Mouse (Mus musculus) induced T-regulatory cell, adult 2 months (primary cell): Measurements from ENCODE around the gene Trim69.
"Not testable (repeated sequence)": the region's sequence is repeated elsewhere in the genome, so short reads cannot be mapped to it uniquely, and the experiment has no call there.

Source experiments
- DNase-seq: peaks from one replicate; pipeline ENCODE4 v3.0.0-alpha.2; 2012; ENCODE audit warnings: low read depth

Gene Trim69

DNA sequence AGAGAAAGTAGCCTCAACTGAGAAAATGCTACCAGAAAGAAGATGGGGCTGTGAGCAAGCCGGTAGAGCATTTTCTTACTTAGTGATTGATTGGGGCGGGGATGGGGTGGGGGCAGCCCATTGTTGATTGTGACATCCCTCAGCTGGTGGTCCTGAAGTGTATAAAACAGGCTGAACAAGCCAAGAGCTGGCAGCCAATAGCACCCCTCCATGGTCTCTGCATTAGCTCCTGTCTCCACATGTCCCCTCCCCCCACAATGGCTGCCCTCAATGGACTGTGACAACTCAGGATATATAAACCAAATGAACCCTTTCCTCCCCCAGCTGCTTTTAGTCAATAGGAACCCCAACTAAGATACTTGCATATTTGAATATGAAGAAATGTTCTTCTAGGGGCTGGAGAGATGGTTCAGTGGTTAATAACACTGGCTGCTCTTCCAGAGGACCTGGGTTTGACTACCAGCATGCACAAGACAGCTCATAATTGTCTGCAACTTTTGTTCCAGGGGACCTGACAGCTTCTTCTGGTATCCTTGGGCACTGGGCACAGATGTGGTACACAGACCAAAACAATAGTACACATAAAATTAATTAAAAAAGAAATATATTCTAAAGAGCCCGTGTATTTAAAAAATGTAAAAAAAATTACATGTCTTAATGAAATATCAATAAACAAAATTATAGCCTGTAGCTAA, 50.2 kb downstream of the Trim69 start:
- no peak for DNase-seq

DNA sequence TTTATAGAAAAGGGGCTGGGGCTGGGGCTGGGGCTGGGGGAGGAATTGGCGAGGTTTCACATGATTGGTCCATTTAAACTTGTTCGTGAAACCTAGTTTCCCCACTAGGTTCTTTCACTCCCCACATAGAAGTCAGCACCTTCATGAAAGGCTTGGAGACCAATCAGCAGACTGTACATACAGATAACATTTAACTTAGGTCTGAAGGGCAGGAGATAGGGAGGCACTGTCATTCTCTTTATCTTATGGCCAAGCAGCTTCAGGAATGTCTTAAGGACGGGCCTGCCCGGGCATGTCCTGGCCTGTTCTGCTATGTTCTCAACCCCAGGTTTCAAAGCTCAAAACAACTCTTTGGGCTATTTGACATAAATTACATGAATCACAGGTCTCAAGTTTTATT, 56.6 kb downstream of the Trim69 start:
- DNase-seq = not testable (repeated sequence)

DNA sequence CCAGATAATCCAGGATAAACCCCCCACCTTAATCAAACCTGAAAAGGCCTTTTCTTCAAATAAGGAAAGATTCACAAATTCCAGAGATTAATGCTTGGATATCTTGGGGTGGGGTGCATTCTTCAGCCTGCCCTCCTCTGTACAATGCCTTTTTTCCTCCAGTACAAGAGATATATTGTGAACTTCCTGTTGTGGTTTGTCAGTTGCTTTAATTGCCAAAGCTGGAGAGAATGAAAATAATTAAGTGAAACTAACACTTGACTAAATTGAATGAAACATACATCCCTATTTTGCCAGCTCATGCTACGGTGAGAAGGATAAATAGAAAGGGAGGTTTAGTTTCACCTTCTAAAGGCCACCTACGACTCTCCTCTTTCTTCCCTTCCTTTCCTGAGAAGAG, 57.7 kb downstream of the Trim69 start:
- DNase-seq = no peak

DNA sequence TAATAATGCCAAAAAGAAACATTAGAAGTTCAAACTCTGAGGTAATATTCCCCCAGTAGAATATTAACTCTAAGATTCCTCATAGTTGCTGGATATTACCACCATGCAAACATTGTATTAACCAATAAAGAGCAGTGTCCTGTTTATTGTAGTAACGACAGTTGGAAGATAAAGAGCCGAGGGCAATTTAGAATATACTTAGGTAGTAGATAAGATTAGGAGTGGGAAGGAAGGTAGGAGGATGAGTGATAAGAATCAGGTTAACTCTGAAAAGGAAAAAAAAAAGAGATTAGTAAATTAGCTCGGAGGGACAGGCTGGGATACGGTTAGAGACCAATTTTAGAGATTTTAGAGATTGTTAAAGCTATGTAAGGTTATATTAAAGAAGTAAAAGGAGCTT, 60.9 kb downstream of the Trim69 start:
- DNase-seq = no peak

DNA sequence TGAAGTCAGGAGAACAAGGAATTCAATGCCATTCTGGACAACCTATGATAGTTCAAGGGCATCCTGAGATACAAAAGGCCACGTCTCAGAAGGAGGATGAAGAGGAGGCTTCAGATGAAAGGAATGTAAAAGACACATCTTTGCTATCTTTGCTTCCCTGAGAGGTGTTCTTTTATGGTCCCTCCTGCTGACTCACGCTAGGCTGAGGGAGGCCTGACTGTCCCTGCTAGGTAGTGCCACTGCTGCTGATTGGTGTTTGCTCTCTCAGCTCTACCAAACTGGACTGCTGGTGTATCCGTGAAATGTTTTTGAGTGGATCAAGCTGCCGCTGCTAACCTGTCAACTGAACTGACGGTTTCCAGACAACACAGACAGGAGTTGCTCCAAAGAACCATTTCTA, 61.3 kb downstream of the Trim69 start:
- DNase-seq = no peak

DNA sequence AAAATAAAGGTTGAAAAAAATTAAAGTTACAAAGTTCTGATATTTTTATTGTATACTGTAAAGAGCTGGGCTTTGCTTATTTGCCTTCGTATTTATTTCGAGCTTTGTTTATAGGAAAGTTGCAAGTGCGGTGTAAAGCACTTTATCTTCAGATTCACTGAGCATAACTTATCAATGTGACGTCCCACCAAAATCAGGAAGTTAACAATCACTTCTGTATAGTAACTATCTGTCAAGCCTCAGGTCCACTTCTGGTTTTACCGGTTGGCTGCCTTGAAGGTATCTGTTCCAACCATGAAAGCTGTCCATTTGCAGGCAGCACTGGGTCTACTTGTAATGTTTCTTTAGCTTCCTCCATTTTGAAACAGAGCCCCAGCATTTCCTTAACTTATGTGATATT, 61.8 kb downstream of the Trim69 start:
- DNase-seq = no peak

DNA sequence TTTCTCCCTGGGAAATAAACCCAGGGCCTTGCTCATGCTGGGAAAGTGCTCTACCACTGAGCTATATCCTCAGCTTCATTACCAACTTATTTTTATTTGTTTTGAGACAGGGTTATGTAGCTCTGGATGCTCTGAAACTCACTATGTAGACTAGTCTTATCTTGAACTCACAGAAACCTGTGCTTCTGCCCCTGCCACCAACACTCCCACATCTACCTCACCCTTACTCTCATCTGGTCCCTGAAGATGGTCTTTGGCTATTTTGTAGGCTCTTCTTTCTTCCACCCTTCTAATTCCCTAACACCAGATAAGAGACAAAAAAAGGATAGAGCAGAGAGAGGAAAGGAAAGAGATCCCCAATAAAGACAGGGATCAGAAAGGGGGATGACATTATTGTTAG, 63.2 kb downstream of the Trim69 start:
- no peak for DNase-seq
